Mouse (Mus musculus) kidney, postnatal 10 days (tissue): Measurements from ENCODE around the gene Cux1.

Experiments used
- DNase-seq: peaks from one replicate; pipeline ENCODE4 v3.0.0; 2021; ENCODE audit warnings: mixed read lengths

Gene Cux1

GRCm38 (mm10) chr5:136363421-136363820 is 203.9 kb downstream of the Cux1 start:
- DNase-seq: no peak

GRCm38 (mm10) chr5:136362473-136363230 is 204.6 kb downstream of the Cux1 start:
- DNase-seq: no peak

- no peak for DNase-seq
These were observed 205.3 kb downstream of the Cux1 start for GRCm38 (mm10) chr5:136362021-136362420.

GRCm38 (mm10) chr5:136357227-136357626 is 210.1 kb downstream of the Cux1 start:
- DNase-seq: no peak

- DNase-seq: no peak
These were observed 211.6 kb downstream of the Cux1 start for GRCm38 (mm10) chr5:136355583-136356126.

GRCm38 (mm10) chr5:136354729-136355128 is 212.6 kb downstream of the Cux1 start:
- peak; percentile 69 for DNase-seq

- DNase-seq: no peak
These were observed 214.2 kb downstream of the Cux1 start for GRCm38 (mm10) chr5:136353114-136353513.

GRCm38 (mm10) chr5:136343156-136343890 is 224.0 kb downstream of the Cux1 start:
- peak; percentile 62 for DNase-seq

GRCm38 (mm10) chr5:136336798-136337527 is 230.3 kb downstream of the Cux1 start:
- DNase-seq: peak; percentile 45

- DNase-seq: no peak
These were observed 231.6 kb downstream of the Cux1 start for GRCm38 (mm10) chr5:136335681-136336080.

GRCm38 (mm10) chr5:136334780-136335179 is 232.5 kb downstream of the Cux1 start:
- DNase-seq: no peak

- no peak for DNase-seq
These were observed 233.2 kb downstream of the Cux1 start for GRCm38 (mm10) chr5:136334051-136334450.

- DNase-seq: no peak
These were observed 234.4 kb downstream of the Cux1 start for GRCm38 (mm10) chr5:136332786-136333462.

- no peak for DNase-seq
These were observed 239.6 kb downstream of the Cux1 start for GRCm38 (mm10) chr5:136327736-136328135.

GRCm38 (mm10) chr5:136326626-136327025 is 240.7 kb downstream of the Cux1 start:
- DNase-seq: peak; percentile 39

GRCm38 (mm10) chr5:136324506-136324905 is 242.8 kb downstream of the Cux1 start:
- no peak for DNase-seq

- peak; percentile 57 for DNase-seq
These were observed 245.9 kb downstream of the Cux1 start for GRCm38 (mm10) chr5:136321378-136321777.

- DNase-seq: no peak
These were observed 254.7 kb downstream of the Cux1 start for GRCm38 (mm10) chr5:136312566-136312965.

GRCm38 (mm10) chr5:136312166-136312565 is 255.1 kb downstream of the Cux1 start:
- DNase-seq: peak; percentile 64

GRCm38 (mm10) chr5:136306254-136306653 is 261.0 kb downstream of the Cux1 start:
- no peak for DNase-seq

GRCm38 (mm10) chr5:136303409-136303983 is 263.8 kb downstream of the Cux1 start:
- DNase-seq: peak; percentile 74

- no peak for DNase-seq
These were observed 266.4 kb downstream of the Cux1 start for GRCm38 (mm10) chr5:136300880-136301279.
